Mouse (Mus musculus) CH12.LX (cell line): ENCODE measurements around the gene Tob1. TPM values are rescaled to one million over a fixed set of nuclear protein-coding genes. Genes with fewer than 3 reads are reported as not detected.

ENCODE experiments used
- DNase-seq: peaks from one replicate; pipeline ENCODE4 v3.0.0-alpha.2; 2013; ENCODE audit errors: extremely low read depth
- H3K27ac ChIP-seq: 2 replicates; pipeline ENCODE4 v1.5.1; 2012; ENCODE audit warnings: low read depth, mild to moderate bottlenecking, control low read depth, moderate library complexity; ENCODE audit not compliant: insufficient read depth
- H3K27me3 ChIP-seq: replicated peaks from 2 replicates; pipeline ENCODE3; 2012; ENCODE audit warnings: inconsistent platforms
- H3K36me3 ChIP-seq, 2 experiments: replicated peaks in 1 of 2; 2 replicates each; pipeline versions ENCODE3 to v1.6.1; 2012; ENCODE audit warnings: inconsistent platforms in 1 of 2, low read length in 1 of 2, mild to moderate bottlenecking in 1 of 2, mixed read lengths in 1 of 2, moderate library complexity in 1 of 2; ENCODE audit not compliant: control insufficient read depth in 1 of 2, insufficient read depth in 1 of 2
- H3K4me1 ChIP-seq, 2 experiments: 2 replicates each; pipeline ENCODE4 v1.6.1; 2012; ENCODE audit warnings: inconsistent platforms in 1 of 2, moderate library complexity in 1 of 2; ENCODE audit not compliant: insufficient read depth in 2 of 2, control insufficient read depth in 1 of 2
- H3K4me2 ChIP-seq: 2 replicates; pipeline ENCODE4 v1.6.1; 2012; ENCODE audit warnings: low read depth, mild to moderate bottlenecking, control low read depth; ENCODE audit not compliant: poor library complexity, insufficient read depth, severe bottlenecking
- H3K4me3 ChIP-seq, 3 experiments: fragments of 150-350 bp in 1 of 3; sonication (generic) in 1 of 3; replicated peaks in 1 of 3; 2 replicates each; pipeline versions ENCODE3 to v1.5.1; 2011 to 2012; ENCODE audit warnings: low read depth in 2 of 3, low read length in 2 of 3, mild to moderate bottlenecking in 2 of 3, moderate library complexity in 2 of 3, control low read depth in 1 of 3, improper control_type of control experiment in 1 of 3, inconsistent platforms in 1 of 3, mixed read lengths in 1 of 3; ENCODE audit not compliant: poor library complexity in 1 of 3
- H3K79me2 ChIP-seq: replicated peaks from 2 replicates; pipeline ENCODE4 v1.6.1; 2012; ENCODE audit warnings: mild to moderate bottlenecking, moderate library complexity; ENCODE audit not compliant: control insufficient read depth, poor library complexity, insufficient read depth, severe bottlenecking; ENCODE audit errors: extremely low read depth
- H3K9ac ChIP-seq: 2 replicates; pipeline ENCODE4 v1.6.1; 2012; ENCODE audit warnings: low read depth, mild to moderate bottlenecking, control low read depth, moderate library complexity; ENCODE audit not compliant: insufficient read depth
- H3K9me3 ChIP-seq: replicated peaks from 2 replicates; pipeline ENCODE3; 2012; ENCODE audit warnings: low read length, inconsistent platforms, mixed read lengths
- BHLHE40 ChIP-seq: IDR thresholded peaks from 2 replicates; pipeline ENCODE4 v1.6.1; 2011; ENCODE audit warnings: mild to moderate bottlenecking, low read depth, low read length, improper control_type of control experiment
- CHD2 ChIP-seq: IDR thresholded peaks from 2 replicates; pipeline ENCODE4 v1.6.1; 2011; ENCODE audit warnings: low read length, improper control_type of control experiment
- E2F4 ChIP-seq: IDR thresholded peaks from 2 replicates; pipeline ENCODE4 v1.6.1; 2011; ENCODE audit warnings: low read depth, low read length, improper control_type of control experiment; ENCODE audit not compliant: insufficient replicate concordance
- ELF1 ChIP-seq: IDR thresholded peaks from 2 replicates; pipeline ENCODE4 v1.6.1; 2014; ENCODE audit warnings: low read depth, mild to moderate bottlenecking, inconsistent platforms, low read length, improper control_type of control experiment
- EP300 ChIP-seq: IDR thresholded peaks from 2 replicates; pipeline ENCODE4 v1.6.1; 2011; ENCODE audit warnings: low read length, improper control_type of control experiment
- GABPA ChIP-seq: IDR thresholded peaks from 2 replicates; pipeline ENCODE4 v1.6.1; 2012; ENCODE audit warnings: low read depth, low read length, improper control_type of control experiment, inconsistent platforms; ENCODE audit not compliant: insufficient replicate concordance
- HCFC1 ChIP-seq: IDR thresholded peaks from 2 replicates; pipeline ENCODE4 v1.6.1; 2012; ENCODE audit warnings: low read depth, mild to moderate bottlenecking, inconsistent platforms, low read length, improper control_type of control experiment
- MAFK ChIP-seq: IDR thresholded peaks from 2 replicates; pipeline ENCODE4 v1.6.1; 2011; ENCODE audit warnings: low read length, improper control_type of control experiment; ENCODE audit not compliant: insufficient replicate concordance
- MAX ChIP-seq: IDR thresholded peaks from 2 replicates; pipeline ENCODE4 v1.6.1; 2011; ENCODE audit warnings: low read length, improper control_type of control experiment
- NELFE ChIP-seq: IDR thresholded peaks from 2 replicates; pipeline ENCODE4 v1.6.1; 2011; ENCODE audit warnings: low read depth, low read length, improper control_type of control experiment
- POLR2A ChIP-seq: IDR thresholded peaks from 2 replicates; pipeline ENCODE4 v1.6.1; 2011; ENCODE audit warnings: low read depth, mild to moderate bottlenecking, improper control_type of control experiment, low read length
- RCOR1 ChIP-seq: conservative IDR thresholded peaks from 2 replicates; pipeline ENCODE4 v1.6.1; 2012; ENCODE audit warnings: low read depth, mild to moderate bottlenecking, inconsistent platforms, low read length, improper control_type of control experiment
- SMC3 ChIP-seq: IDR thresholded peaks from 2 replicates; pipeline ENCODE4 v1.6.1; 2011; ENCODE audit warnings: low read depth, low read length, improper control_type of control experiment
- TBP ChIP-seq: conservative IDR thresholded peaks from 2 replicates; pipeline ENCODE4 v1.6.1; 2011; ENCODE audit warnings: low read depth, low read length, improper control_type of control experiment
- UBTF ChIP-seq: IDR thresholded peaks from 2 replicates; pipeline ENCODE4 v1.6.1; 2012; ENCODE audit warnings: low read depth, mild to moderate bottlenecking, inconsistent platforms, low read length, improper control_type of control experiment, moderate library complexity
- ZC3H11A ChIP-seq: IDR thresholded peaks from 2 replicates; pipeline ENCODE4 v1.6.1; 2012; ENCODE audit warnings: low read depth, mild to moderate bottlenecking, inconsistent platforms, low read length, improper control_type of control experiment
- ZKSCAN1 ChIP-seq: IDR thresholded peaks from 2 replicates; pipeline ENCODE4 v1.6.1; 2012; ENCODE audit warnings: low read depth, inconsistent platforms, low read length, improper control_type of control experiment, borderline replicate concordance
- dilution Hi-C: fragments of 300-500 bp; cut with MboI; formaldehyde crosslinking; loops from 2 replicates; pipeline ENCODE4 v1.14.3; 2020; ENCODE audit warnings: low sequenced_read_pairs; ENCODE audit not compliant: extremely low pct_unique_long_range_greater_than_20kb, extremely low pct_ligation_motif_present
- in situ Hi-C: fragments of 300-500 bp; cut with MboI; formaldehyde crosslinking; loops from 3 replicates; pipeline ENCODE4 v1.14.3; 2019; ENCODE audit warnings: low sequenced_read_pairs, low pct_ligation_motif_present, low pct_unique_long_range_greater_than_20kb, mixed read lengths
- polyA plus RNA-seq: library from polyadenylated mRNA; unstranded; fragments of >175 nt; gene quantifications from 2 replicates; pipeline ENCODE4 v1.2.1, GENCODE M21; 2012; ENCODE audit warnings: low read depth; ENCODE audit not compliant: insufficient read length
- total RNA-seq, 2 experiments: library from RNA; depleted of rRNA; stranded (reverse); fragments of 300-350 nt in 1 of 2; fragments of >200 nt in 1 of 2; gene quantifications; 2 replicates each; pipeline ENCODE4 v1.2.3; 2012 to 2014

Tob1 gene
- total and polyA plus RNA-seq, 3 experiments: 9.0 to 14.3 (median 10.6) TPM

DNA sequence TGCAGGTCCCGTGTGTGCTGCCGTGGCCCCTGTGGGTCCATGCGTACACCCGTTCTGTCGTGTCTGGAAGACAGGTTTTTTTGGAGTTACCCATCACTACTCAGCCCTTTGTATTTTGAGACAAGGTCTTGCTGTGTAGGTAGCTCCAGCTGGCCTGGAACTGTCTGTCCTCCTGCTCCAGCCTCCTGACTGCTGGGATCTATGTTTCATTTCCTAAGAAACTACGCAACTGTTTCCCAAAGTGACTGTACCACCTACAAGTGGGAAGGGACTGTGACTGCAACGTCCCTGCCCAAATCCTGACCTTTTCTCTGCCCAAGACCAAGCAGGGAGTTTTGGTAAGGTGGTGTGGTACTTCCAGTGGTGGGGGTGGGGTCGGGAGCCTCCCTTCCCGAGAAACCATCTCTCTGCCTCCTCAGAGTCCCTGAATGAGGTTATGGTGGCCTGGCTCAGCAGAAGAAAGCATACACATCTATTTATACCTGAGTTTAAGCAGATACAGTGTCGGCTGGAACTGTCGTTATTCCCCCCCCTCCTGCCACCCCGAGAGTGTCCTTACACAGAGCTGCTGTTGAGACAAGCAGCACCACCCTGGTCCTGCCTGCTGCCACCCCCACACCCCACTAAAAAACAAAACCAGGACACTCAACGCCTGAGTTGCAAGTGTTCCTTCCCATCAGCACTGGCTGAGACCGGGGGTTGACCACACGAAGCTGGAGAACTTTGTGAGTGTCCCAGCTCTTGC, 33.2 kb upstream of the Tob1 start:
- Histone ChIP-seq H3K27me3 (peaks cover 4% of the 10 kb centered on the region), H3K4me3 (no peak overlapping the region), H3K27ac (no peak overlapping the region), H3K4me1 (peaks cover 7 to 11% of the 10 kb centered on the region in 2 experiments; a peak in 2 of 4 replicates), H3K4me2 (no peak overlapping the region), H3K9me3 (no peaks in the 10 kb centered on the region), H3K36me3 (no peaks in the 10 kb centered on the region), H3K9ac (no peak overlapping the region), H3K79me2 (no peaks in the 10 kb centered on the region)
- TF ChIP-seq UBTF: no peak
- no peak for TF ChIP-seq POLR2A
- no peak for TF ChIP-seq EP300
- no peak for TF ChIP-seq ELF1
- TF ChIP-seq NELFE: no peak
- no peak for TF ChIP-seq GABPA
- TF ChIP-seq E2F4: no peak
- no peak for TF ChIP-seq MAFK
- no peak for DNase-seq
- in situ Hi-C loops (no loop called here), dilution Hi-C loops (no loop called here)

DNA sequence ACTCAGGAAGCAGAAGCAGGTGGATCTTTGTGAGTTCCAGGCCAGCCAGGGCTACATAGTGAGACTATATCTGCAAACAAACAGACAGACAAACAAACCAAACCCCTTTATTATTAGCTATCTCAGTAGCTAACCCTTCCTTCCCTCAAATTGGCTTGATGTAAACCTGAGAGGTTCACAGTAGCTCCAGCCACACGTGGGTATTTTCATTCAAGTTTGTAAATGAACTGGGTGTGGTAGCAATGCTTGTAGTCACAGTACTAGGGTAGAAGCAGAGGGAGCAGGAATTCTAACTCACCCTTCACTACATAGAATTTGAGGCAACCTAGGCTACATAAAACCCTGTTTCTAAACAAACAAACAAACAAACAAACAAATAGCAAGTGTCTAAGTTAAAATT, 31.5 kb upstream of the Tob1 start:
- dilution Hi-C loops (no loop called here), in situ Hi-C loops (no loop called here)
- TF ChIP-seq SMC3 (no peak), NELFE (no peak), E2F4 (no peak), MAFK (no peak)
- Histone ChIP-seq H3K79me2 (no peaks in the 10 kb centered on the region), H3K4me3 (no peak overlapping the region), H3K9ac (no peak overlapping the region), H3K27me3 (peaks cover 4% of the 10 kb centered on the region), H3K4me2 (no peak overlapping the region), H3K4me1 (peaks cover 4 to 11% of the 10 kb centered on the region in 2 experiments; a peak in 2 of 4 replicates), H3K9me3 (no peaks in the 10 kb centered on the region), H3K27ac (no peak overlapping the region), H3K36me3 (no peaks in the 10 kb centered on the region)
- DNase-seq: no peak

- no peak overlapping the region for H3K4me3 ChIP-seq
- peaks cover 4% of the 10 kb centered on the region for H3K27me3 ChIP-seq
- no peak overlapping the region for H3K9ac ChIP-seq
- H3K79me2 ChIP-seq: no peaks in the 10 kb centered on the region
- TF ChIP-seq HCFC1 (no peak), ZKSCAN1 (no peak), BHLHE40 (no peak), CHD2 (no peak), TBP (no peak), GABPA (no peak), ZC3H11A (no peak), RCOR1 (no peak), MAX (no peak)
- peaks cover 4 to 11% of the 10 kb centered on the region in 2 experiments; a peak in 2 of 4 replicates for H3K4me1 ChIP-seq
- no peaks in the 10 kb centered on the region for H3K9me3 ChIP-seq
- H3K27ac ChIP-seq: no peak overlapping the region
- in situ Hi-C loops: no loop called here
- no peaks in the 10 kb centered on the region for H3K36me3 ChIP-seq
- no peak for DNase-seq
- dilution Hi-C loops: no loop called here
- H3K4me2 ChIP-seq: no peak overlapping the region
These were observed 31.1 kb upstream of the Tob1 start for GRCm38 (mm10) chr11:94180194-94180593.
